In genomic region chr4:24985612-24986011, GRCm38 (mm10) we compare ENCODE assay signal across 14 mouse cellular contexts. TPM values are rescaled to one million over a fixed set of nuclear protein-coding genes. Genes with fewer than 3 reads are reported as not detected.
"Had no signal": no experiment of that assay in that cellular context is flagged by ENCODE, and none has a peak within 500 bp of the region (broad histone marks: within the 10 kb centered on the region; RNA-seq: fewer than 3 reads in every experiment).

No protein-coding gene starts in this region.

- ATAC-seq: liver, embryonic 12.5 days; midbrain, embryonic 16.5 days had no signal

- H3K9me3 ChIP-seq: kidney, embryonic 15.5 days; limb, embryonic 15.5 days; liver, embryonic 12.5 days; stomach, embryonic 15.5 days had no signal

- H3K4me3 ChIP-seq: kidney, embryonic 15.5 days; limb, embryonic 15.5 days; liver, embryonic 12.5 days; midbrain, embryonic 10.5 days; stomach, embryonic 15.5 days had no signal

- H3K4me2 ChIP-seq: kidney, embryonic 15.5 days; limb, embryonic 15.5 days; liver, embryonic 12.5 days; lung, embryonic 14.5 days; stomach, embryonic 15.5 days had no signal

- H3K9ac ChIP-seq: kidney, embryonic 15.5 days; limb, embryonic 15.5 days; liver, embryonic 12.5 days; lung, embryonic 14.5 days; stomach, embryonic 15.5 days had no signal

- H3K4me1 ChIP-seq: kidney, embryonic 15.5 days; limb, embryonic 15.5 days; liver, embryonic 12.5 days; midbrain, embryonic 10.5 days; stomach, embryonic 15.5 days had no signal

- H3K27me3 ChIP-seq: kidney, embryonic 15.5 days; limb, embryonic 15.5 days; liver, embryonic 12.5 days; stomach, embryonic 15.5 days had no signal

- DNase-seq: kidney, postnatal 14 days; lung, embryonic 14.5 days; lung, postnatal 10 days; lung, postnatal 4 days; right cerebral cortex, postnatal 14 days; thymus, adult 2 months; thymus, postnatal 25 days had no signal

- H3K36me3 ChIP-seq: kidney, embryonic 15.5 days; limb, embryonic 15.5 days; liver, embryonic 12.5 days; stomach, embryonic 15.5 days had no signal

- H3K27ac ChIP-seq: kidney, embryonic 15.5 days; limb, embryonic 15.5 days; liver, embryonic 12.5 days; midbrain, embryonic 10.5 days; stomach, embryonic 15.5 days had no signal

RNA-seq across cellular contexts. Expression of gene Gpr63, which starts 19.4 kb away (rescaled TPM):
- total RNA-seq: megakaryocyte, adult 5-6 weeks had no signal
